Mouse (Mus musculus) heart, adult 2 months (tissue): ENCODE results near the gene Fam20b.

Experiments used
- CTCF ChIP-seq: fragments of 200-600 bp; IDR thresholded peaks from 2 replicates; pipeline ENCODE4 v1.8.1; 2022; ENCODE audit warnings: antibody characterized with exemption, mild to moderate bottlenecking, moderate library complexity
- EP300 ChIP-seq: fragments of 200-500 bp; IDR thresholded peaks from 2 replicates; pipeline ENCODE4 v1.6.1; 2011; ENCODE audit warnings: low read depth, low read length, control low read depth; ENCODE audit not compliant: insufficient read depth
- POLR2A ChIP-seq: fragments of 200-500 bp; IDR thresholded peaks from 2 replicates; pipeline ENCODE4 v1.6.1; 2011; ENCODE audit warnings: mild to moderate bottlenecking, low read depth, low read length, control low read depth; ENCODE audit not compliant: insufficient read depth

GRCm38 (mm10) chr1:156735788-156736187, 16.9 kb upstream of the Fam20b start:
- TF ChIP-seq CTCF (no peak), POLR2A (no peak), EP300 (no peak)
